Mouse (Mus musculus): ENCODE results near the gene Cphx3.
"Not testable (repeated sequence)": the region's sequence is repeated elsewhere in the genome, so short reads cannot be mapped to it uniquely, and the experiment has no call there.

Gene Cphx3

GRCm38 (mm10) chr14:26081997-26082396, at the start of gene Cphx3:
Gene Cphx3 (plus strand): TSS chr14:26082297.
- not testable (repeated sequence) for DNase-seq (ENCODE audit: low read depth)

DNA sequence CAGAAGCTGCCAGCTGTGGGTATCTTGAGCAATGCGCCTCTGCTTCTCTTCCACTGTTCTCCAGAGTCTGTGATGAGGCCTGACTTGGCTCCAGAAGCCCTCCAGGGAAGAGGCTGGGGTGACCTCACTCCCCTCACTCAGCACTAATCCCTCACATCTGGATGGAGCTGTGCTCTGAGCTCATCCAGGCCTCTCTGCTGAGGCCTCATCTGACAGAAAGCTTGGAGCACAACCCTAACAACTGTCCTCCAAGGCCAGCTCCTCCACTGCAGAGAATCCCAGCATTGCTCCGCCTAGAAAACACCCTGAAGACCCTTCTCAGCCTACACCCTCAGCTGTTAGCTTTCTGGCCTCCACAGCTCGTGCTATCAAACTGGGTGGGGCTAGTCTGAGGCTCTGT, 47.7 kb upstream of the Cphx3 start:
- not testable (repeated sequence) for DNase-seq (ENCODE audit: low read depth)

DNA sequence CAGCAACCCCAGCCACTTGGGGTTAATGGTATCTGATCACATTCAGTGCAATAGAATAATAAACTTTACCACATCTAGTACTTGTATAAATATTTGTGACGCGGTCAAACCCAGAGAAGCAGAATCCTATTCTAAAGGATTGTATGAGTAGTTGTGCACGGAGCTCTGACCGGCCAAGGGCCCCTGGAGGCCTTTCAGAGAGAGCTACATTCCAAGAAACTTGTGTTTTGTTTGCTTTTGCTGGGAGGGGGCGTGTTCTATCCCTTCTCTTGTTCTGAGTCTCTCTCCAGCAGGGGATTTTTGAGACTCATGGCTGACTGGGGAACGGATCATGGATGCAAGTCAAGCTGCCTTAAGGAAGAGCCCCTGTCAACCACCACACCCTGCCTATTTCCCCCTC, 46.7 kb upstream of the Cphx3 start:
- DNase-seq (ENCODE audit: low read depth): not testable (repeated sequence)

DNA sequence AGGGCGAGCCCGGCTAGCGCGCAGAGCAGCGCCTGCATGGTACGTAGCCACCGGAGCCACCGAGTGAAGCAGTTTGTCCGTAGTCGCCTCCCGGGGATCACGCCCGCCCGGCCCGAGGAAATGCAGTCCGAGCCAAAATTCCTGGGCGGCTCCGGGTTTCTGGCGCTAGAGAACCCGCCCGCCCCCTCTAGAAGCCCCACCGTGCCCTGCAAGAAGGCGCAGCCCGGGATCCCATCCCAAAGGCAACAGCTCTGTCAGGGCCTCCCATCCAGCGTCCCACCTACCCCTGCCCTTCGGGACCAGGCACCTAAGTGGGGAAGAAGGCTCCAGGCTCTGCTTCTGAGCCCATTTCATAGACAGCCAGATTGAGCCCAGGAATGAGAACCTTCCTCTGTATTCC, 39.5 kb upstream of the Cphx3 start, which contains the start of gene Gm9780:
Gene Gm9780, minus strand, starts transcription at position 101 of the 400 bp plus-strand sequence.
- DNase-seq (ENCODE audit: low read depth): not testable (repeated sequence)

- not testable (repeated sequence) for DNase-seq (ENCODE audit: low read depth)
These were observed 37.1 kb upstream of the Cphx3 start for GRCm38 (mm10) chr14:26045007-26045406.

GRCm38 (mm10) chr14:26047026-26047425, 35.1 kb upstream of the Cphx3 start:
- DNase-seq (ENCODE audit: low read depth): not testable (repeated sequence)

GRCm38 (mm10) chr14:26048767-26049166, 33.3 kb upstream of the Cphx3 start:
- not testable (repeated sequence) for DNase-seq (ENCODE audit: low read depth)

GRCm38 (mm10) chr14:26058184-26058583, 23.9 kb upstream of the Cphx3 start:
- not testable (repeated sequence) for DNase-seq (ENCODE audit: low read depth)

GRCm38 (mm10) chr14:26059362-26059761, 22.7 kb upstream of the Cphx3 start:
- not testable (repeated sequence) for DNase-seq (ENCODE audit: low read depth)

DNA sequence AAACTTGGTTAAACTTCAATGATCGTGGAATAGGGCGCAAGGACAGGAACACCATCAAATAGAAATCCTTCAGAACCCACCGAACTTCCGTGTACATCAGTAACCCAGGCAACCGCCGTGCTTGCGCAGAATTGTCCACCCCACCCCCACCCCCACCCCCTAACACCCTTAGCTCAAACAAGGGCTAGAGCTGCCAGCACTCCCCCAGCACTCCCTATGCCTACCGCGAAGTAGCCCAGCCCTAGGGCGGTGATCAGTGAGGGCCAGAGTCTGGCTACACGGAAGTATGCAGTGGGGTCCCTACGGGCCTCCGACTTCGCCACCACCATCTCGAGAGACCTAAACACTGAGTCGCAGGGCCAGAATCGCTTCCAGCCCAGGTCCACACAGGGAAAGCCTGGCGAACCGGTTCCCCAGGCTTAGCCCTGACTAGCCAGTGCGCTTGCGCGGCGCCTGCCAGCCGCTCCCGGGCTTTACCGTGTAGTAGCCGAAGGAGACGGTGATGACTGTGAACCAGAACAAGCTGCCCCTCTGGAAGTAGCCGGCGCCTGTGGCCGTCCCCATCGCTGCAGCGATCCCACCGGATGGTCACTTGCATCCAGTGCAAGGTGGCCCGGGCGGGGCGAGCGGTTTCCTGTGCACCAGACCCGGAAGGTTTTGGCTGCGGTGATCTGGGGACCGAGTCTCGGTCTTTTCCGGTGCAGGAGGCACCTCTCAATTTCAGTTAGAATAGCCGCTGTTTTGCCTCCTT, 15.3 kb upstream of the Cphx3 start:
- not testable (repeated sequence) for DNase-seq (ENCODE audit: low read depth)

- not testable (repeated sequence) for DNase-seq (ENCODE audit: low read depth)
These were observed 14.8 kb upstream of the Cphx3 start, which contains the start of gene Tmem254c for GRCm38 (mm10) chr14:26067325-26067633. Gene Tmem254c (minus strand): TSS chr14:26067355.

GRCm38 (mm10) chr14:26076620-26077390, 5.3 kb upstream of the Cphx3 start:
- DNase-seq (ENCODE audit: low read depth): not testable (repeated sequence)

GRCm38 (mm10) chr14:26081216-26081615, 881 bp upstream of the Cphx3 start, which contains the start of gene Cphx2:
Gene Cphx2 (plus strand): TSS chr14:26081516.
- DNase-seq (ENCODE audit: low read depth): not testable (repeated sequence)

DNA sequence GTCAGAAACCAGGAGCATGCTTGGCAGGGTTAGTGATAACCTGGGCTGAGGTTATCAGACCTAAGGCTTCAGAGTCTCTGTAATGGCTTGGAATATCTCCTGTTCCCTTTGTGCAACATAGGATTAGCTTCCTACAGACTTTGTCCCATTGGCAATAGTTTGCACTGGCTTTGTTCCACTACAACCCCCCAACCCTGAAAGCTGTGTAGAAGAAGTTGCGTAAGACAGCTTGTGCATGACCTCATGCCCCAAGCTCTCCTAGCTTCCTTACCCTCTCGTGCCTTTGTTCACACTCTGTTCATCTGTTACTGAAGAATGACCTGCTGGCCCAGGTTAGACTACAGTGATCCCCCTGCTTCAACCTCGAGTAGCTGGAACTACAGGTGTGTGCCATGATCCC, 15.5 kb downstream of the Cphx3 start:
- not testable (repeated sequence) for DNase-seq (ENCODE audit: low read depth)

DNA sequence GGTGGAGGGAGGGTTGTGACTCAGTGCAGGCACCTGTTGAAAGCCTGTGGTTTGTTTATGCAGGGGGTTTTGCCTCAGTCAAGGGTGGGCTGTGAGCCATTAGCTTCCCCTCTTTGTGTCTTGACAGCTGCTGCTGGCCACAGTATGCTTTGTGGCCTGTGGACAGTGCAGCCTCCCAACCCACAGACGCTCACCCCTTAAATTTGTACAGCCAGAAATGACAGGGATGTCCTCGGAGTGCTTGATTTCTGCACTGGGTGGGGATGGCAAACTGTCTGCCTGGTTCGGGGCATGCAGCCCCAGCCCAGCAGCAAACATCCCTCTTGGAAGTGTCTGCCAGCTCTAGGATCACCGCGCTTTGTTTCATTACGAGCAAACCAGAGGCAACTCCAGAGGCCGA, 36.1 kb downstream of the Cphx3 start, which contains the start of gene Duxbl2:
Gene Duxbl2, plus strand, starts transcription at position 200 of the 400 bp plus-strand sequence.
- not testable (repeated sequence) for DNase-seq (ENCODE audit: low read depth)

- DNase-seq (ENCODE audit: low read depth): not testable (repeated sequence)
These were observed 36.5 kb downstream of the Cphx3 start for GRCm38 (mm10) chr14:26118550-26119000.

DNA sequence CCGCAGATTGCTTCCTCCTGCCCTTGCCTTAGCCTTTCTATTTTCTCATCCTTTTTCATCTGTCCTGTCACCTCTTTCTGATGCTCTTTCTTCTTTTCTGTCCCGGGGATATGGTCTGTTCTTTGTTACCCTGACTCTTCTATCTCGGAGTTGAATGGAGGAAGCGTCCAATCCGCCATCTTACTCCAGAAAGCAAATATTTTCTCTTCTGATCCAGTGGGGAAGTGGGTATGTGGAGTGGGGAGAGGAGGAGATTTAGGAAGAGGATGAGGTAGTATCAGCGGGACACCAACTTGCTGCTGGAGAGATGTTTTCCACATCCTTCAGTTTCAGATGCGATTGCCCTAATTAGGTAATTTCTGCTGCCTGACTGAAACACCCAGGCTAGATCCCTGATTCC, 37.0 kb downstream of the Cphx3 start:
- not testable (repeated sequence) for DNase-seq (ENCODE audit: low read depth)

GRCm38 (mm10) chr14:26147095-26147494, 65.0 kb downstream of the Cphx3 start:
- not testable (repeated sequence) for DNase-seq (ENCODE audit: low read depth)

GRCm38 (mm10) chr14:26156032-26156431, 73.9 kb downstream of the Cphx3 start:
- not testable (repeated sequence) for DNase-seq (ENCODE audit: low read depth)

DNA sequence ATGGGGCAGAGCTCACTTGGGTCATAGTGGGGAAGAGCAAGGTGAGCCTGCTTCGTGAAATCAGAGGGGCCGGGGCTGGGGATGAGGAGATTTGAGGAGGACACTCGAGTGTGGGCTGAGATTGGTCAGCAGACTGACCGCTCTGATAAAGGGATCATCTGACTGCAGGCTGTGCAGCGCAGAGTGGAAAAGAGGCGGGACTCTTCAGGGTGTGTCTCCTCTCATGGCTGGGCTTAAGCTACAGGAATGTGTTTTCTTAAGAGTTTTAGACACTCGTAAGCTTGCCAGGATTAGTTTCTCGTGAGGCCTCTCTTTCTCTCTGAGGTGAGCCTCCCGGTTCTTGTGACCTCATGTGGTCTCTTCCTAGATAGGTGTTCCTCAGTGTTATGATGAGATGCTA, 79.1 kb downstream of the Cphx3 start:
- DNase-seq (ENCODE audit: low read depth): not testable (repeated sequence)

- not testable (repeated sequence) for DNase-seq (ENCODE audit: low read depth)
These were observed 80.3 kb downstream of the Cphx3 start for GRCm38 (mm10) chr14:26162423-26162822.

GRCm38 (mm10) chr14:26165266-26165665, 83.2 kb downstream of the Cphx3 start:
- DNase-seq (ENCODE audit: low read depth): not testable (repeated sequence)

GRCm38 (mm10) chr14:26173955-26174354, 91.9 kb downstream of the Cphx3 start:
- not testable (repeated sequence) for DNase-seq (ENCODE audit: low read depth)

Data from c-Kit-positive CD71-positive TER-119-negative erythroid progenitor cells, embryonic 14.5 days (primary cell).